Mouse (Mus musculus) embryonic facial prominence, embryonic 13.5 days (tissue): Measurements from ENCODE around the gene Suclg2. TPM values are rescaled to one million over a fixed set of nuclear protein-coding genes. Genes with fewer than 3 reads are reported as not detected.

Experiments used
- ATAC-seq: fragments of 200-750 bp; cut with Nextera tagmentation; 2 replicates; pipeline ENCODE4 v1.8.0; 2017; ENCODE audit warnings: low read depth; ENCODE audit not compliant: insufficient number of reproducible peaks, insufficient read depth, low FRiP score, low TSS enrichment
- H3K27ac ChIP-seq: fragments of 300-500 bp; sonication (generic); 2 replicates; pipeline ENCODE4 v1.5.1; 2015; ENCODE audit warnings: moderate library complexity, mild to moderate bottlenecking, inconsistent platforms
- H3K27me3 ChIP-seq: fragments of 300-500 bp; sonication (generic); 2 replicates; pipeline ENCODE4 v1.6.1; 2015; ENCODE audit warnings: mild to moderate bottlenecking, inconsistent platforms
- H3K36me3 ChIP-seq: fragments of 300-500 bp; sonication (generic); 2 replicates; pipeline ENCODE4 v1.6.1; 2015; ENCODE audit warnings: mild to moderate bottlenecking, inconsistent platforms
- H3K4me1 ChIP-seq: fragments of 300-500 bp; sonication (generic); 2 replicates; pipeline ENCODE4 v1.6.1; 2015; ENCODE audit warnings: inconsistent platforms
- H3K4me2 ChIP-seq: fragments of 300-500 bp; sonication (generic); 2 replicates; pipeline ENCODE4 v1.6.1; 2015; ENCODE audit warnings: moderate library complexity, mild to moderate bottlenecking, inconsistent platforms
- H3K4me3 ChIP-seq: fragments of 300-500 bp; sonication (generic); 2 replicates; pipeline ENCODE4 v1.5.1; 2015; ENCODE audit warnings: mild to moderate bottlenecking, inconsistent platforms
- H3K9ac ChIP-seq: fragments of 300-500 bp; sonication (generic); 2 replicates; pipeline ENCODE4 v1.6.1; 2015; ENCODE audit warnings: mild to moderate bottlenecking, inconsistent platforms
- H3K9me3 ChIP-seq: fragments of 300-500 bp; sonication (generic); 2 replicates; pipeline ENCODE4 v1.6.1; 2016; ENCODE audit warnings: inconsistent platforms
- WGBS: fragments of 180-500 bp; shearing (Covaris S2); methylation state at CpG from one replicate; pipeline ENCODE4 v1.1.7; 2015; ENCODE audit warnings: mixed read lengths; 5-methylcytosine and 5-hydroxymethylcytosine counted together
- polyA plus RNA-seq: library from polyadenylated mRNA; unstranded; fragments of >200 nt; fragmentation: Nextera tagmentation; extraction: Ambion mirVana; gene quantifications from 2 replicates; pipeline ENCODE4 v1.2.1, GENCODE M21; 2015

Gene Suclg2
- polyA plus RNA-seq, 1 experiment from 2014 or later, result 52.3 TPM

- Histone ChIP-seq H3K4me3 (no peak overlapping the region), H3K27me3 (no peaks in the 10 kb centered on the region), H3K36me3 (0 out of 2 replicates have a peak, but pooled peaks cover 3% of the 10 kb centered on the region), H3K4me2 (no peak overlapping the region), H3K27ac (no peak overlapping the region), H3K9me3 (no peaks in the 10 kb centered on the region), H3K4me1 (no peaks in the 10 kb centered on the region), H3K9ac (no peak overlapping the region)
- no peak for ATAC-seq
- WGBS, result 82% methylated on average over 6 of the region's 6 CpGs
Measured at GRCm38 (mm10) chr6:95587108-95587796, 131.3 kb downstream of the Suclg2 start.

- Histone ChIP-seq H3K36me3 (0 out of 2 replicates have a peak, but pooled peaks cover 3% of the 10 kb centered on the region), H3K4me2 (no peak overlapping the region), H3K4me3 (no peak overlapping the region), H3K27ac (no peak overlapping the region), H3K9me3 (no peaks in the 10 kb centered on the region), H3K27me3 (no peaks in the 10 kb centered on the region), H3K4me1 (peaks cover 5% of the 10 kb centered on the region), H3K9ac (no peak overlapping the region)
- 59% methylated on average over 3 of the region's 3 CpGs for WGBS
- ATAC-seq, result no peak
Measured at GRCm38 (mm10) chr6:95581893-95582292, 136.7 kb downstream of the Suclg2 start.

- no peak overlapping the region for H3K27ac ChIP-seq
- H3K4me1 ChIP-seq, result peaks cover 10% of the 10 kb centered on the region
- no peaks in the 10 kb centered on the region for H3K27me3 ChIP-seq
- 71% methylated on average over 4 of the region's 4 CpGs for WGBS
- no peak for ATAC-seq
- H3K4me3 ChIP-seq, result no peak overlapping the region
- 0 out of 2 replicates have a peak, but pooled peaks cover 3% of the 10 kb centered on the region for H3K36me3 ChIP-seq
- H3K9me3 ChIP-seq, result no peaks in the 10 kb centered on the region
- H3K9ac ChIP-seq, result no peak overlapping the region
- no peak overlapping the region for H3K4me2 ChIP-seq
Measured at GRCm38 (mm10) chr6:95579792-95580191, 138.8 kb downstream of the Suclg2 start.

- H3K9ac ChIP-seq, result no peak overlapping the region
- no peaks in the 10 kb centered on the region for H3K9me3 ChIP-seq
- 16% methylated on average over 4 of the region's 4 CpGs for WGBS
- H3K27me3 ChIP-seq, result no peaks in the 10 kb centered on the region
- peaks cover 16% of the 10 kb centered on the region for H3K4me1 ChIP-seq
- H3K4me3 ChIP-seq, result no peak overlapping the region
- H3K36me3 ChIP-seq, result no peaks in the 10 kb centered on the region
- no peak for ATAC-seq
- H3K27ac ChIP-seq, result no peak overlapping the region
- H3K4me2 ChIP-seq, result no peak overlapping the region
Measured at GRCm38 (mm10) chr6:95575531-95575930, 143.1 kb downstream of the Suclg2 start.

GRCm38 (mm10) chr6:95574867-95575266 is 143.7 kb downstream of the Suclg2 start:
- no peak overlapping the region for H3K4me2 ChIP-seq
- H3K9ac ChIP-seq, result no peak overlapping the region
- H3K27ac ChIP-seq, result no peak overlapping the region
- H3K27me3 ChIP-seq, result no peaks in the 10 kb centered on the region
- H3K4me1 ChIP-seq, result peaks cover 15% of the 10 kb centered on the region
- H3K36me3 ChIP-seq, result no peaks in the 10 kb centered on the region
- no peak overlapping the region for H3K4me3 ChIP-seq
- no peak for ATAC-seq
- H3K9me3 ChIP-seq, result no peaks in the 10 kb centered on the region
- 38% methylated on average over 3 of the region's 3 CpGs for WGBS

GRCm38 (mm10) chr6:95574389-95574788 is 144.2 kb downstream of the Suclg2 start:
- no peak overlapping the region for H3K4me2 ChIP-seq
- no peaks in the 10 kb centered on the region for H3K36me3 ChIP-seq
- H3K9me3 ChIP-seq, result no peaks in the 10 kb centered on the region
- H3K27ac ChIP-seq, result no peak overlapping the region
- H3K27me3 ChIP-seq, result no peaks in the 10 kb centered on the region
- no peak overlapping the region for H3K9ac ChIP-seq
- H3K4me3 ChIP-seq, result no peak overlapping the region
- WGBS, result 31% methylated on average over 4 of the region's 4 CpGs
- H3K4me1 ChIP-seq, result peaks cover 11% of the 10 kb centered on the region; the same call in 1 of the 2 replicates
- no peak for ATAC-seq

- 0 out of 2 replicates have a peak, but pooled peaks cover 3% of the 10 kb centered on the region for H3K36me3 ChIP-seq
- peaks cover 11% of the 10 kb centered on the region; the same call in 1 of the 2 replicates for H3K4me1 ChIP-seq
- no peaks in the 10 kb centered on the region for H3K27me3 ChIP-seq
- no peak overlapping the region for H3K9ac ChIP-seq
- ATAC-seq, result no peak
- H3K27ac ChIP-seq, result no peak overlapping the region
- no peak overlapping the region for H3K4me2 ChIP-seq
- H3K9me3 ChIP-seq, result no peaks in the 10 kb centered on the region
- WGBS, result 88% methylated on average over 3 of the region's 3 CpGs
- no peak overlapping the region for H3K4me3 ChIP-seq
Measured at GRCm38 (mm10) chr6:95573035-95573759, 145.4 kb downstream of the Suclg2 start.

GRCm38 (mm10) chr6:95571620-95572019 is 147.0 kb downstream of the Suclg2 start:
- WGBS, result 87% methylated on average over 3 of the region's 3 CpGs
- Histone ChIP-seq H3K36me3 (0 out of 2 replicates have a peak, but pooled peaks cover 3% of the 10 kb centered on the region), H3K9ac (no peak overlapping the region), H3K9me3 (no peaks in the 10 kb centered on the region), H3K4me1 (peaks cover 11% of the 10 kb centered on the region; the same call in 1 of the 2 replicates), H3K4me3 (no peak overlapping the region), H3K4me2 (no peak overlapping the region), H3K27ac (no peak overlapping the region), H3K27me3 (no peaks in the 10 kb centered on the region)
- no peak for ATAC-seq

GRCm38 (mm10) chr6:95563355-95564009 is 155.1 kb downstream of the Suclg2 start:
- H3K4me1 ChIP-seq, result no peaks in the 10 kb centered on the region
- ATAC-seq, result no peak
- H3K27ac ChIP-seq, result no peak overlapping the region
- no peak overlapping the region for H3K4me2 ChIP-seq
- no peaks in the 10 kb centered on the region for H3K9me3 ChIP-seq
- no peaks in the 10 kb centered on the region for H3K36me3 ChIP-seq
- WGBS, result 74% methylated on average over 2 of the region's 2 CpGs
- no peak overlapping the region for H3K9ac ChIP-seq
- no peak overlapping the region for H3K4me3 ChIP-seq
- H3K27me3 ChIP-seq, result no peaks in the 10 kb centered on the region

- Histone ChIP-seq H3K36me3 (0 out of 2 replicates have a peak, but pooled peaks cover 3% of the 10 kb centered on the region), H3K4me2 (no peak overlapping the region), H3K9me3 (no peaks in the 10 kb centered on the region), H3K27me3 (no peaks in the 10 kb centered on the region), H3K9ac (no peak overlapping the region), H3K4me1 (0 out of 2 replicates have a peak, but pooled peaks cover 3% of the 10 kb centered on the region), H3K27ac (no peak overlapping the region), H3K4me3 (no peak overlapping the region)
- no peak for ATAC-seq
- 78% methylated on average over 6 of the region's 6 CpGs for WGBS
Measured at GRCm38 (mm10) chr6:95556320-95556719, 162.3 kb downstream of the Suclg2 start.

- H3K4me2 ChIP-seq, result no peak overlapping the region
- 58% methylated on average over 6 of the region's 6 CpGs for WGBS
- no peak for ATAC-seq
- H3K9me3 ChIP-seq, result no peaks in the 10 kb centered on the region
- no peak overlapping the region for H3K27ac ChIP-seq
- no peak overlapping the region for H3K4me3 ChIP-seq
- 0 out of 2 replicates have a peak, but pooled peaks cover 6% of the 10 kb centered on the region for H3K36me3 ChIP-seq
- no peak overlapping the region for H3K9ac ChIP-seq
- peaks cover 10% of the 10 kb centered on the region; the same call in 1 of the 2 replicates for H3K4me1 ChIP-seq
- H3K27me3 ChIP-seq, result no peaks in the 10 kb centered on the region
Measured at GRCm38 (mm10) chr6:95552339-95552950, 166.2 kb downstream of the Suclg2 start.
